Comparison of ENCODE assay signal across 8 mouse cellular contexts in genomic region chr10:19015257-19015862, GRCm38 (mm10). TPM values are rescaled to one million over a fixed set of nuclear protein-coding genes. Genes with fewer than 3 reads are reported as not detected.
DNase-seq lines count a peak whose midpoint lies in the region; ATAC-seq and TF ChIP-seq lines count a peak whose summit lies in the region.

Tnfaip3 (minus strand) TSS chr10:19015657.

- peak within 1 kb of the TSS; percentile 73 for H3K4me3 ChIP-seq in ES-Bruce4 (ENCODE audit: low read depth, low read length)
- H3K4me3 ChIP-seq in forebrain, embryonic 14.5 days (ENCODE audit: low read depth, low read length): peak within 1 kb of the TSS; percentile 81
- H3K4me3 ChIP-seq in neural tube, embryonic 15.5 days (replicated peaks): peak within 1 kb of the TSS; percentile 89

- TF ChIP-seq POLR2A in ES-Bruce4 (IDR thresholded peaks at IDR 0.05; ENCODE audit: insufficient read depth, low read length): no peak

- H3K4me1 ChIP-seq in ES-Bruce4 (ENCODE audit: control insufficient read depth, insufficient read depth, low read length): peaks cover 2% of the 10 kb centered on the region
- H3K4me1 ChIP-seq in forebrain, embryonic 14.5 days (ENCODE audit: control insufficient read depth, insufficient read depth, low read length): peaks cover 8% of the 10 kb centered on the region
- H3K4me1 ChIP-seq in neural tube, embryonic 15.5 days: peaks cover 14% of the 10 kb centered on the region

- peak; percentile 71 for TF ChIP-seq CTCF in ES-Bruce4 (IDR thresholded peaks at IDR 0.05; ENCODE audit: low read depth, low read length)

- under 1% methylated on average over 34 of the region's 38 CpGs for WGBS in forebrain, embryonic 14.5 days
- 0% methylated on average over 38 of the region's 38 CpGs for WGBS in neural tube, embryonic 15.5 days

- no peaks in the 10 kb centered on the region for H3K27me3 ChIP-seq in ES-Bruce4 (ENCODE audit: control insufficient read depth, insufficient read depth, low read length, poor library complexity, severe bottlenecking)
- H3K27me3 ChIP-seq in forebrain, embryonic 14.5 days (replicated peaks; ENCODE audit: control insufficient read depth, insufficient read depth, low read length): no peaks in the 10 kb centered on the region
- H3K27me3 ChIP-seq in neural tube, embryonic 15.5 days (replicated peaks): no peaks in the 10 kb centered on the region; the same call in 1 of the 2 replicates

- no peaks in the 10 kb centered on the region for H3K36me3 ChIP-seq in ES-Bruce4 (ENCODE audit: control insufficient read depth, insufficient read depth, low read length, poor library complexity, severe bottlenecking)
- no peaks in the 10 kb centered on the region for H3K36me3 ChIP-seq in forebrain, embryonic 14.5 days (ENCODE audit: control insufficient read depth, insufficient read depth, low read length)
- no peaks in the 10 kb centered on the region for H3K36me3 ChIP-seq in neural tube, embryonic 15.5 days

- H3K27ac ChIP-seq in ES-Bruce4 (ENCODE audit: insufficient read depth, low read length): no peak within 1 kb of the TSS
- 0 out of 2 replicates have a peak within 1 kb of the TSS, but pooled peaks have one; percentile 39 for H3K27ac ChIP-seq in forebrain, embryonic 14.5 days (ENCODE audit: low read depth, low read length)
- H3K27ac ChIP-seq in neural tube, embryonic 15.5 days (replicated peaks): peak within 1 kb of the TSS; percentile 72

- intact Hi-C loops in heart, postnatal 14 days (cut with DNase I): loop anchor here (2.0 to 5.0 kb wide), 2 partner anchors 47 to 171 kb away; no protein-coding TSS in a partner anchor

- no peaks in the 10 kb centered on the region for H3K9me3 ChIP-seq in ES-Bruce4 (replicated peaks; ENCODE audit: control insufficient read depth, insufficient read depth, low read length, poor library complexity, severe bottlenecking)
- no peaks in the 10 kb centered on the region for H3K9me3 ChIP-seq in forebrain, embryonic 14.5 days (replicated peaks; ENCODE audit: control insufficient read depth, low read length)
- H3K9me3 ChIP-seq in neural tube, embryonic 15.5 days (replicated peaks): no peaks in the 10 kb centered on the region

- TF ChIP-seq EP300 in ES-Bruce4 (IDR thresholded peaks at IDR 0.05; ENCODE audit: insufficient read depth, low read depth, low read length): no peak

- peak within 1 kb of the TSS; percentile 91 for H3K4me2 ChIP-seq in forebrain, embryonic 14.5 days (ENCODE audit: low read length)
- peak within 1 kb of the TSS; percentile 90 for H3K4me2 ChIP-seq in neural tube, embryonic 15.5 days

- peak within 1 kb of the TSS; percentile 63 for H3K9ac ChIP-seq in ES-Bruce4 (ENCODE audit: low read depth, poor library complexity, severe bottlenecking)
- peak within 1 kb of the TSS; percentile 77 for H3K9ac ChIP-seq in forebrain, embryonic 14.5 days (ENCODE audit: low read length)
- H3K9ac ChIP-seq in neural tube, embryonic 15.5 days (replicated peaks): peak within 1 kb of the TSS; percentile 82

- DNase-seq in forebrain, embryonic 14.5 days (ENCODE audit: low spot score): peak; percentile 92
- DNase-seq in heart, postnatal 14 days: peak; percentile 98 to 99
- peak; percentile 94 for DNase-seq in layer of hippocampus, adult 11-12 months (ENCODE audit: low spot score)
- peak; percentile 96 to 97 for DNase-seq in lung, adult 18-20 months
- DNase-seq in testis, postnatal 14 days (ENCODE audit: low spot score): peak; percentile 92

- ATAC-seq in cerebellum, adult (ENCODE audit: insufficient number of reproducible peaks, low FRiP score, low TSS enrichment): peak; percentile 84
- peak; percentile 93 for ATAC-seq in forebrain, embryonic 14.5 days
- ATAC-seq in neural tube, embryonic 15.5 days (ENCODE audit: low FRiP score): peak; percentile 95

RNA-seq across cellular contexts. Expression of gene Tnfaip3, which starts in this region (rescaled TPM):
- 4.8 and 4.9 TPM in 2 replicates for polyA plus RNA-seq in ES-Bruce4 (2011; ENCODE audit: insufficient read depth, insufficient read length, low read depth, missing spikeins)
- 1.9 and 2.1 TPM in 2 replicates for polyA plus RNA-seq in forebrain, embryonic 14.5 days (2014; fragmentation: Nextera tagmentation; extraction: Ambion mirVana)
- total RNA-seq in heart, postnatal 14 days (2021): 1 to 10 TPM; 2.4 to 4.9 TPM
- 2.4 and 3.5 TPM in 2 replicates for polyA plus RNA-seq in neural tube, embryonic 15.5 days (2015; fragmentation: Nextera tagmentation; extraction: Ambion mirVana)
